Mouse (Mus musculus): ENCODE measurements around the gene Tcf7l2. TPM values are rescaled to one million over a fixed set of nuclear protein-coding genes. Genes with fewer than 3 reads are reported as not detected.

Tcf7l2 gene
- 10 to 100 TPM; 10.5 to 13.1 TPM for total RNA-seq (2021)
- long read RNA-seq, partial matches to known transcripts, result 2 of 5 reads
- long read RNA-seq, other reads (novel, unspliced or antisense), result 2 of 5 reads

- DNase-seq (ENCODE audit: low spot score in 2 of 2), result peak; percentile 41 to 80
Observed at GRCm38 (mm10) chr19:55741439-55741928, at the start of gene Tcf7l2. Tcf7l2 (plus strand) TSS chr19:55741820.

- no peak for DNase-seq (ENCODE audit: low spot score in 2 of 2)
Observed at GRCm38 (mm10) chr19:55694651-55695050, 47.0 kb upstream of the Tcf7l2 start.

DNA sequence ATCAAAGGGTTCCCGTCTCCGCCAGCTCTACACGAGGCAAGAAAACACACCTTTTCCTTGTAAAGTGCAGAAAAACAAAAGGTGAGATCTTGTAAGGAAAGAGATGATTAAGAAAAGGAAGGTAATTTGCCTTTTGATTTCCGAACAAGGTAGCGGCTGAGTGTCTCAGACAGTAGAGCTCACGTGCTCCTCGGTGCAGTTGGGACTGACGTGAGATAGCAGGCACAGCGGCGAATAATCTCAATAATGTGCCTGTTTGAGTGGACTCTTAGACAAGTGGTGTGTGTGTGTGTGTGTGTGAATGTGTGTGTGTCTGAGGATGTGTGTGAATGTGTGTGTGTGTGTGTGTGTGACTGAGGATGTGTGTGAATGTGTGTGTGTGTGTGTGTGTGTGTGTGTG lies 46.2 kb upstream of the Tcf7l2 start:
- DNase-seq (ENCODE audit: low spot score in 2 of 2), result no peak

DNA sequence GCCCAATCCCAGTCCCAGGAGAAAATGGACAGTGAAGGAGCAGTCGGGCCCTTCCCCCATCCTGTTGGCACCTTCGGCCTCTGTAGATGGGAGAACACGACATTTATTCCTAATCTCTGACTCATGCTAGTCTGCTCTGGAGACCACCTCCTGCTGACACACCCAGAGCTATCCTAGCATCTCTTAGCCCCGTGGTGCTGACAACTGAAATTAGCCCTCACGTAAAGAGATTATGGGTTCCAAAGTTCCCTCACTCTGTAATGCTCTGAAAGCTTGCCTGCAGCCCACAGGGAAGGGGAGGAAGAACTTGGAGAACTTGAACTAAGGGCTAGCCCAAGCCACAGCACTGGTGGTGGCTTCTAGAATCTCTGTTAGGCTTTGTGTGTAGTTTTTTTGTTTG lies 42.7 kb upstream of the Tcf7l2 start:
- no peak for DNase-seq (ENCODE audit: low spot score in 2 of 2)

DNA sequence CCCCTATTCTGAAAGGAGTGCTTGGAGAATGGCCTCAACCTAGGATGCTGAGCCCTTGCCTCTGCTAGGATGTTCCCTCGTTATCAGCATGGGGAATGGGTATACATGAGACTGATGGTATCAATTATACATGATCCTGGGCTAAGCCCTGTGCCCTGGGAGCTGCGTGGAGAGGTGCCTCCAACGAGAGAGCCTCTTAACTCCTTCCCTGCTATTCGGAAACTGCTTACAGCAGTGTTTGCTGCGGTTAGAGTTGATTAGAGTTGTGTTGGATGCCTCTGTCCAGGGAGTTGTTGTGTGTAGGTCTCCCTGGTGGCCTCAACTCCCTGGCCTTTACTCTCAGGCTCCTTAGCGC lies 41.4 kb upstream of the Tcf7l2 start:
- DNase-seq (ENCODE audit: low spot score in 2 of 2), result no peak

GRCm38 (mm10) chr19:55700569-55701282 lies 40.9 kb upstream of the Tcf7l2 start:
- no peak for DNase-seq (ENCODE audit: low spot score in 2 of 2)

- no peak for DNase-seq (ENCODE audit: low spot score in 2 of 2)
Observed at GRCm38 (mm10) chr19:55701283-55701633, 40.4 kb upstream of the Tcf7l2 start.

- no peak for DNase-seq (ENCODE audit: low spot score in 2 of 2)
Observed at GRCm38 (mm10) chr19:55702081-55702480, 39.5 kb upstream of the Tcf7l2 start.

DNA sequence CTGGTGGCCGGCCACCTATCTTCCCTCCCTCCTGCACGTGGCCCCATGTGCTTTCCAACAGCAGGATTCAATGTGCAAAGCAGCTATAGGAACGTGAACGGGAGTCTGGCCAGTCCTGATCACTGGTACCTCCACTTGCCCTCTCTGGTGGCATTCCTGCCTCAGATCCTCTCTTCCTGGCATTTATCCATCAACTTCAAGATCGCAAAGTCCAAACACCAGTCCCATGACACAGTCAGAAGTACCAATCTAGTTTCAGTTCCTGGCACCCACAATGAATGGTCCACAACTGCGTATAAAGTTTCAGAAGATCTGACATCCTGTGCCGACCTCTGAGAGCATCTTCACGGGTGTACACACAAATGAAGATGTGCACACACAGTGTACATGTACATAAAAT lies 38.9 kb upstream of the Tcf7l2 start:
- no peak for DNase-seq (ENCODE audit: low spot score in 2 of 2)

- no peak for DNase-seq (ENCODE audit: low spot score in 2 of 2)
Observed at GRCm38 (mm10) chr19:55704071-55704470, 37.5 kb upstream of the Tcf7l2 start.

DNA sequence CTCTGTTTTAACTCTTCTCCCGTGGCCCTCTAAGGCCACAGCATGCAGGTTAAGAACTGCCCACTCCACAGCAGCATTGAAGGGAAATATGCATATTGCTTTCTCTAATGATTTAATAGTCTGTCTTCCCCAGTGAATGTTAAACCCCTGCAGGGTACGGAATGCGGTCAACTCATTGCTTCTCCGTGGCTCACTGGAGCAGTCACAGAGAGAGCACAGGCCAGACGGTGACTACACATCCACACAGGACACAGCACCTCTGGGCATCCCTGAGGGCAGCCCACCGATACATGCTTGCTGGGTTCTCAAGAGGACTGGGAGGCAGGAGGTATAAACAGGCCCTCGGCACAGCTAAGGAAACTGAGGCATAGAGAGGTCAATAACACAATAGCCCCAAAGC lies 35.3 kb upstream of the Tcf7l2 start:
- DNase-seq (ENCODE audit: low spot score in 2 of 2), result no peak

DNA sequence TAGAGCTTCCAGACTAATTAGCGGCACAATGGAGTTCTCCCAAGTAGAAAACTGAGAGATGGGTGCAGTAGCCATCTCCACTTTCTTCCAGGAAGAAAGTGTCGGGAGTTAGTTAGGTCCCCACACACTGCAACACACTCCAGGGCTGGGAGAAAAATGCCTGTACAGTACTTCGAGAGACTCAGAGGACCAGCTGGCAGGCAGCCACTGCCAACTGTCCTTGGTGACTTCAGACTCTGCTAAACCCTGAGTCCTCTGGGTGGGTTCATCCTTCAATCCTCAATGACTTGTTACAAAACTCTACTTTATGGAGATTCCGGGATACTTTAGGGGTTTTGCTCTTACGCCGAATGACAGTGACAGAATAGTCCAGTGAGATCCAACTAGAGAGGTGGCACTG lies 34.8 kb upstream of the Tcf7l2 start:
- no peak for DNase-seq (ENCODE audit: low spot score in 2 of 2)

- no peak for DNase-seq (ENCODE audit: low spot score in 2 of 2)
Observed at GRCm38 (mm10) chr19:55708031-55708554, 33.5 kb upstream of the Tcf7l2 start.

DNA sequence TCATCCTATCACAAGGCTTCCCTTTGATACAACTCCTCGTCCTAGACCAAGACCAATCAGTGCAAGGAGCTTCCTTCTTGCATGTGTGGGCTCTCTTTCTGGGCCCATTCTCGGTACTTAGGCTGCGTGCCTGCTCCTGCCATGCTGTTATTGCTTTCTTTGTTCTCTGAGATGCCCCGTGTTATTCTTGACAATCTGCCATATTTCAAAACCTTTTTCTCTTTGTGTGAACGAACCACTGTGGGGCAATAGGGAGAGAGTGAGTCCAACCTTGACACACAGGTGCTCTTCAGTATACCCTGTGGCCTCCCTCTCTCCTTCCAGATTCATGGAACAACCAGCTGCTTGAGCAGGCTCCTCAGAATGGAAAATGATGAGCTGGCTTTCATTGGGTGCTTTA lies 30.8 kb upstream of the Tcf7l2 start:
- DNase-seq (ENCODE audit: low spot score in 2 of 2), result no peak

DNA sequence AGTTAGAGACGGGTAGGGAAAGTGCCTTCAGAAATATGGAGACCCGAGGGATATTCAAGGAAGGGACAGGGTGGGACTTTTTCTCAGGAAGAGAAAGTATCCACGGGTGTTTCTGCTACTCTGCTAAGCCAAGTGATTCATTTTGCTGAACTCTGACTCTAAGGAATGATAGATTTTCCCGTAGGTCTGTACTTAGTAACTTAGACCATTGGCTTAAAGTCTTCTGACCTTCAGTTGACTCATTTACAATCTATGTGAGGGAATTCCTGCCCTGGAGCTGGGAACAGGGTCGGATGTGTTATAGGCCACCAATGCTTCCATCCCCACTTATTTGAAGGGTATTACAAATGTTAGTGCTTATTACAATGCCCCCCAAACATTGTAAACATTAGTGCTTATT lies 29.9 kb upstream of the Tcf7l2 start:
- no peak for DNase-seq (ENCODE audit: low spot score in 2 of 2)

- DNase-seq (ENCODE audit: low spot score in 2 of 2), result no peak
Observed at GRCm38 (mm10) chr19:55712678-55713077, 28.9 kb upstream of the Tcf7l2 start.

DNA sequence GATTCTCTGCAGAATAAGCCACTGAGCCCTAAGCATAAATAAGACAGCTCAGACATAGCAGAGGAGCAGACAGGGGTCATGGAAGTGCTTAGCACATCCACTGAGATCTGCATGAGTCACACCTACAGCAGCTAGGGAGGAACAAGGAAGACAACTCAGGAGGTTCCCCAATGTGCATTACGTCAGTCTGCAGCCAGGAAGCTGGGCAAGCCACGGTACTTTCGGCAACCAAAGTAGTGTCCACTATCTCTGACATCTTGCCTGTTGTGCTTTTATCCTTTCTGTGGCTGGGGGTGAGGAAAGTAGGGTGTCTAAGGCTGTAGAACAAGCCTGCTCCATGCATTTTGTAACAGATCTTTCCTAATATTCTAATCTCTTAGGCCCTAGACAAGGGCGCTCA lies 27.6 kb upstream of the Tcf7l2 start:
- DNase-seq (ENCODE audit: low spot score in 2 of 2), result no peak

DNA sequence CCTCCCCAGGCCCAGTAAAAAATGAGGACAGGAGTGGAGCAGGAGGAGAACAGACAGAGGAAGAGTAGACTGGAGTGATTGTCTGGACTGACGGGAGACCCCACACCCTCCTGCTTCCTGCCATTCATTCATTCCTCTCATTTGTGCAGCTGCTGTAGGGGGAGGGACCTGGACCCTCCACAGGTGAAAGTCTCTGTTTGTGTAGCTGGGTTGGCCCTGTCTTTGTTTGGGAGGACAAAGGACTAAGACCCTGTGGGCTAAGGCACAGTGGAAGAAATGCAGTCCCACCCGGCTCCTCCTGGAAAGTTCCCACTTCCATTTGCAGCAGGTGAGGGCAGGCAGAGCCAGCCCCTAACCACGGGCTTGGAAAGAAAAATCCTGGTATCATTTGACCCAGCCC lies 27.0 kb upstream of the Tcf7l2 start:
- DNase-seq (ENCODE audit: low spot score in 2 of 2), result no peak

DNA sequence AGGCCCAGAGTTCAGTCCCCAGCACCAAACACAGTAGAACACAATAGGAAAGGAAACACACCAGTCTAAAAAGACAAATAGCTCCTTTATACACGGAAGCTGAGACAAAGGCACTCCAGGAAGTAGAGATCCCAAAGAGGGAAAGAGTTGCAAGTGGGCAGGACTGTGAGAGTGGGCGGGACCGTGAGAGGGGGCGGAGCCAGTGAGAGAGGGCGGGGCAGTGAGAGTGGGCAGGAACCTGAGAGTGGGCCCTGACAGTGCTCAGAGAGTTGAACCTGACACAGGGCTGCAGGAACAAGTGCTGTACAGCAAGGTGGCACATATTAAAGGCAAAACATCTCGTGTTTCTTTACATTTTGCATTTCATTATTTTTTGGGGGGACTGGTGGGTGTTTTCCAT lies 22.5 kb upstream of the Tcf7l2 start:
- DNase-seq (ENCODE audit: low spot score in 2 of 2), result no peak

- no peak for DNase-seq (ENCODE audit: low spot score in 2 of 2)
Observed at GRCm38 (mm10) chr19:55719524-55720408, 21.9 kb upstream of the Tcf7l2 start.

GRCm38 (mm10) chr19:55720409-55721092 lies 21.1 kb upstream of the Tcf7l2 start:
- DNase-seq (ENCODE audit: low spot score in 2 of 2), result no peak

DNA sequence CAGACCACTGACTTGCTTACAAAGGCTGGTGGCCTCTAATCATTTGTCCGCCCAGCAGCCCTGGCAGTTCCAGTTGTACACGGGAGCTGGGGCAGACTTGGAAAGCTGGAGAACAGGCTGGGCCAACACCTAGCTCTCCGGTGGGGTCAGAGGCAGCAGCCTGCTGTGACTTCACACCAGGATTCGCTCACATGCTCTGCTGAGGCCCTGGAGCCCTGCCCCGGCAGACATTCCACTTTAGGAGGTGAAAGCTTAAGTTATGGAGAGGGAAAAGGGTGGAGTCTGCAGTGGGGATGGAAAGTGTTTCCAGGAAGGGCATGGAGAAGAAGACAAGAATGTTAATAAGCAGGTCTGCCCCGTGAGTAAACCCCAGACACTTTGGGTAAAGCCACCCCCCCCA lies 19.2 kb upstream of the Tcf7l2 start:
- DNase-seq (ENCODE audit: low spot score in 2 of 2), result no peak

Data from layer of hippocampus, adult 18-20 months (tissue).